Mouse (Mus musculus) liver, embryonic 14.5 days (tissue): ENCODE measurements at regions not wholly inside any gene's neighbourhood (a gene's known extent, or its start where the extent isn't known, plus 50 kb on each side); places are given as distances from the start of the nearest gene placed in this dataset.

ENCODE experiments used
- CTCF ChIP-seq: IDR thresholded peaks from 2 replicates; pipeline ENCODE4 v1.5.1; 2016; ENCODE audit warnings: antibody characterized with exemption, low read depth, control low read depth
- EP300 ChIP-seq: IDR thresholded peaks from 2 replicates; pipeline ENCODE4 v1.6.1; 2016; ENCODE audit warnings: antibody characterized with exemption, low read depth

DNA sequence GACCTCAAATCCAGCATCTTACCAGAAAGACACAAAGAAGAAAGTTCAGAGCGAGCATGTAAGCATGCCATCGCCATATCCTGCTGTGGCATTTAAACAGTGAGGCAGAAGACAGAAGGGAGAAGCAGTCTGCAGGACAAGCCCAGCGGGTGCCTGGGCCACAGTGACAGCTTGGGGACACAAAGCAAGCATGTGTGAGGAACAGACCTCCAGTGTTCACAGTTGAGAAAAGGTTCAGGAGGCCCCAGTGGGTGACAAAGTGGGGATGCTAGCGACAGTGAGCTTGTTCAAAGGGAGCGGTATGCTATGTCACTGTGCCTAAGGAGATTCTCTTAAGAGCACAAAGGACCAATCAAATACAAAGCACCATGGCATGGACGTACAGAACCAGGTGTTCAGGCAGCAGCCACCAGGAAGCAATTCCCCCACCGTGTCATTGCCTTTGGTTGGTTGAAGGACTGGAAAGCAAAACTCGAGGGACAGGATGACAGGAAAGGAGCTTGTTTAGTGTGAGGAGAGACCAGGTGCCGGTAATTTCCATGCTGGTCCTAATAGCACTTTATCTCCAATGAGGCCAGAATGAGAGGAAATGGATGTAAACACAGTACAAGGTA, 77.9 kb upstream of the Arhgap21 start:
- TF ChIP-seq CTCF (no peak), EP300 (no peak)
